Mouse (Mus musculus) neural tube, postnatal 0 days (tissue): ENCODE results near the gene Tas2r130. TPM values are rescaled to one million over a fixed set of nuclear protein-coding genes. Genes with fewer than 3 reads are reported as not detected.

Experiments
- polyA plus RNA-seq: library from polyadenylated mRNA; unstranded; fragments of >200 nt; fragmentation: Nextera tagmentation; extraction: Ambion mirVana; gene quantifications from 2 replicates; pipeline ENCODE4 v1.2.1, GENCODE M21; 2015

Gene Tas2r130
- polyA plus RNA-seq, result not detected in 2 replicates

GRCm38 (mm10) chr6:131630812-131631211 is at the start of gene Tas2r130:
Gene Tas2r130, minus strand, starts transcription at chr6:131630912.

GRCm38 (mm10) chr6:131678786-131679185 is 48.1 kb upstream of the Tas2r130 start, which contains the start of gene Tas2r106:
Gene Tas2r106, minus strand, starts transcription at chr6:131678886.

GRCm38 (mm10) chr6:131660049-131660448 is 29.3 kb upstream of the Tas2r130 start, which contains the start of gene Tas2r107:
Gene Tas2r107, minus strand, starts transcription at chr6:131660149.

Other genes starting within 250 kb of the Tas2r130 start
- gene Ybx3, start 242.4 kb downstream of the Tas2r130 start, polyA plus RNA-seq, result 31.4 and 66.9 TPM in 2 replicates
- not detected in 2 replicates for gene 5430401F13Rik, start 144.5 kb downstream of the Tas2r130 start, polyA plus RNA-seq
- not detected in 2 replicates for gene Gm6619, start 144.5 kb downstream of the Tas2r130 start, polyA plus RNA-seq
- gene Tas2r107, start 29.2 kb upstream of the Tas2r130 start, polyA plus RNA-seq, result not detected in 2 replicates
- gene Tas2r106, start 48.0 kb upstream of the Tas2r130 start, polyA plus RNA-seq, result not detected in 2 replicates
- gene Tas2r104, start 54.8 kb upstream of the Tas2r130 start, polyA plus RNA-seq, result not detected in 2 replicates
- gene Tas2r105, start 56.6 kb upstream of the Tas2r130 start, polyA plus RNA-seq, result not detected in 2 replicates
- not detected in 2 replicates for gene Tas2r114, start 59.2 kb upstream of the Tas2r130 start, polyA plus RNA-seq